Mouse (Mus musculus) large intestine, adult 2 months (tissue): ENCODE results near the gene Sptbn4. TPM values are rescaled to one million over a fixed set of nuclear protein-coding genes. Genes with fewer than 3 reads are reported as not detected.
"Not testable (repeated sequence)": the region's sequence is repeated elsewhere in the genome, so short reads cannot be mapped to it uniquely, and the experiment has no call there.

Experiments used
- DNase-seq: peaks from one replicate; pipeline ENCODE4 v3.0.0-alpha.2; 2012; ENCODE audit warnings: low read depth, low spot score
- WGBS: fragments of 180-500 bp; shearing (Covaris S2); methylation state at CpG from one replicate; pipeline ENCODE4 v1.1.7; 2018; 5-methylcytosine and 5-hydroxymethylcytosine counted together
- polyA plus RNA-seq: library from polyadenylated mRNA; depleted of rRNA; stranded (reverse); fragments of >200 nt; gene quantifications from 2 replicates; pipeline ENCODE4 v1.2.3, GENCODE M21; 2012; rRNA removed

The Sptbn4 gene
- polyA plus RNA-seq = 0.19 and 0.34 TPM in 2 replicates

GRCm38 (mm10) chr7:27447419-27448286, at the start of gene Sptbn4, which contains the start of gene Blvrb:
Gene Sptbn4 (minus strand): TSS chr7:27447686.
Gene Blvrb (plus strand): TSS chr7:27447978.
- peak; percentile 95 for DNase-seq
- 1% methylated on average over 54 of the region's 54 CpGs for WGBS

- DNase-seq = not testable (repeated sequence)
- 84% methylated on average over 9 of the region's 9 CpGs for WGBS
Observed at GRCm38 (mm10) chr7:27494659-27495367, 47.3 kb upstream of the Sptbn4 start.

- no peak for DNase-seq
- WGBS = 70% methylated on average over 5 of the region's 5 CpGs
Observed at GRCm38 (mm10) chr7:27493450-27493849, 46.0 kb upstream of the Sptbn4 start.

- no peak for DNase-seq
- WGBS = 12% methylated on average over 3 of the region's 3 CpGs
Observed at GRCm38 (mm10) chr7:27493022-27493421, 45.5 kb upstream of the Sptbn4 start.

GRCm38 (mm10) chr7:27491856-27492255, 44.4 kb upstream of the Sptbn4 start:
- WGBS = 50% methylated on average over 7 of the region's 7 CpGs
- DNase-seq = no peak

GRCm38 (mm10) chr7:27490543-27491329, 43.2 kb upstream of the Sptbn4 start:
- under 1% methylated on average over 32 of the region's 33 CpGs for WGBS
- DNase-seq = no peak

- WGBS = 8% methylated on average over 4 of the region's 4 CpGs
Observed at GRCm38 (mm10) chr7:27490227-27490542, 42.7 kb upstream of the Sptbn4 start.

GRCm38 (mm10) chr7:27489270-27489869, 41.9 kb upstream of the Sptbn4 start:
- 85% methylated on average over 25 of the region's 25 CpGs for WGBS
- no peak for DNase-seq

More at GRCm38 (mm10) chr7:27490227-27490542, 42.7 kb upstream of the Sptbn4 start:
- DNase-seq = no peak

GRCm38 (mm10) chr7:27487740-27488268, 40.3 kb upstream of the Sptbn4 start:
- WGBS = 1% methylated on average over 13 of the region's 13 CpGs
- no peak for DNase-seq

GRCm38 (mm10) chr7:27486770-27487697, 39.5 kb upstream of the Sptbn4 start, which contains the start of gene Sertad1:
Gene Sertad1 (plus strand): TSS chr7:27486910.
- peak; percentile 97 for DNase-seq
- WGBS = under 1% methylated on average over 79 of the region's 80 CpGs

GRCm38 (mm10) chr7:27486102-27486769, 38.8 kb upstream of the Sptbn4 start:
- under 1% methylated on average over 13 of the region's 13 CpGs for WGBS
- DNase-seq = no peak

GRCm38 (mm10) chr7:27483860-27484259, 36.4 kb upstream of the Sptbn4 start:
- 89% methylated on average over 4 of the region's 4 CpGs for WGBS

GRCm38 (mm10) chr7:27481627-27481969, 34.1 kb upstream of the Sptbn4 start:
- DNase-seq = peak; percentile 89
- WGBS = 0% methylated on average over 12 of the region's 12 CpGs

More at GRCm38 (mm10) chr7:27483860-27484259, 36.4 kb upstream of the Sptbn4 start:
- DNase-seq = no peak

GRCm38 (mm10) chr7:27480927-27481626, 33.6 kb upstream of the Sptbn4 start:
- WGBS = 4% methylated on average over 11 of the region's 11 CpGs
- DNase-seq = no peak

GRCm38 (mm10) chr7:27480506-27480905, 33.0 kb upstream of the Sptbn4 start:
- 26% methylated on average over 3 of the region's 3 CpGs for WGBS

GRCm38 (mm10) chr7:27479750-27480149, 32.3 kb upstream of the Sptbn4 start:
- WGBS = 27% methylated on average over 1 of the region's 1 CpGs
- DNase-seq = no peak

More at GRCm38 (mm10) chr7:27480506-27480905, 33.0 kb upstream of the Sptbn4 start:
- no peak for DNase-seq

- 51% methylated on average over 7 of the region's 7 CpGs for WGBS
Observed at GRCm38 (mm10) chr7:27478561-27478960, 31.1 kb upstream of the Sptbn4 start.

More at GRCm38 (mm10) chr7:27478561-27478960, 31.1 kb upstream of the Sptbn4 start:
- no peak for DNase-seq
